Mouse (Mus musculus) ES-Bruce4 (cell line): Measurements from ENCODE around the gene Ncan. TPM values are rescaled to one million over a fixed set of nuclear protein-coding genes. Genes with fewer than 3 reads are reported as not detected.

Source experiments
- H3K27ac ChIP-seq: 2 replicates; pipeline ENCODE4 v1.5.1; 2012; ENCODE audit warnings: low read length, inconsistent platforms; ENCODE audit not compliant: insufficient read depth
- H3K27me3 ChIP-seq: 2 replicates; pipeline ENCODE4 v1.6.1; 2012; ENCODE audit warnings: mild to moderate bottlenecking, low read length, inconsistent platforms; ENCODE audit not compliant: control insufficient read depth, poor library complexity, insufficient read depth, severe bottlenecking
- H3K36me3 ChIP-seq: 2 replicates; pipeline ENCODE4 v1.6.1; 2012; ENCODE audit warnings: inconsistent platforms, mild to moderate bottlenecking, low read length, moderate library complexity; ENCODE audit not compliant: control insufficient read depth, poor library complexity, insufficient read depth, severe bottlenecking
- H3K4me1 ChIP-seq: one replicate; pipeline ENCODE4 v1.8.1; 2011; ENCODE audit warnings: low read length; ENCODE audit not compliant: control insufficient read depth, insufficient read depth
- H3K4me3 ChIP-seq: 2 replicates; pipeline ENCODE4 v1.5.1; 2011; ENCODE audit warnings: low read depth, mild to moderate bottlenecking, low read length
- H3K9ac ChIP-seq: 2 replicates; pipeline ENCODE4 v1.6.1; 2012; ENCODE audit warnings: low read depth, mild to moderate bottlenecking, inconsistent platforms; ENCODE audit not compliant: poor library complexity, severe bottlenecking
- H3K9me3 ChIP-seq: replicated peaks from 2 replicates; pipeline ENCODE4 v1.6.1; 2012; ENCODE audit warnings: mild to moderate bottlenecking, low read length, inconsistent platforms; ENCODE audit not compliant: control insufficient read depth, poor library complexity, insufficient read depth, severe bottlenecking
- CTCF ChIP-seq: IDR thresholded peaks from one replicate; pipeline ENCODE4 v1.8.1; 2011; ENCODE audit warnings: low read depth, low read length
- EP300 ChIP-seq: IDR thresholded peaks from 2 replicates; pipeline ENCODE4 v1.6.1; 2011; ENCODE audit warnings: low read depth, low read length; ENCODE audit not compliant: insufficient read depth
- POLR2A ChIP-seq: IDR thresholded peaks from one replicate; pipeline ENCODE4 v1.8.1; 2011; ENCODE audit warnings: low read length; ENCODE audit not compliant: insufficient read depth
- polyA plus RNA-seq: library from polyadenylated mRNA; stranded (reverse); fragments of >200 nt; gene quantifications from 2 replicates; pipeline ENCODE4 v1.2.4, GENCODE M21; 2011; ENCODE audit warnings: low read depth; ENCODE audit not compliant: missing spikeins, insufficient read depth, insufficient read length

Gene Ncan
- polyA plus RNA-seq, 1 experiment: 1.4 TPM

GRCm38 (mm10) chr8:70118726-70119700 lies 1.7 kb downstream of the Ncan start:
- Histone ChIP-seq H3K4me3 (no peak overlapping the region), H3K9ac (no peak overlapping the region), H3K9me3 (no peaks in the 10 kb centered on the region), H3K4me1 (no peaks in the 10 kb centered on the region), H3K27me3 (peaks cover 2% of the 10 kb centered on the region; the same call in 1 of the 2 replicates), H3K36me3 (no peaks in the 10 kb centered on the region), H3K27ac (no peak overlapping the region)
- TF ChIP-seq CTCF (no peak), EP300 (no peak), POLR2A (no peak)

- H3K9me3 ChIP-seq: no peaks in the 10 kb centered on the region
- no peaks in the 10 kb centered on the region for H3K36me3 ChIP-seq
- peaks cover 6% of the 10 kb centered on the region; the same call in 1 of the 2 replicates for H3K27me3 ChIP-seq
- H3K4me1 ChIP-seq: no peaks in the 10 kb centered on the region
- no peak overlapping the region for H3K27ac ChIP-seq
- no peak overlapping the region for H3K9ac ChIP-seq
- TF ChIP-seq EP300: no peak
- TF ChIP-seq CTCF: no peak
- no peak overlapping the region for H3K4me3 ChIP-seq
These were observed 3.1 kb downstream of the Ncan start for GRCm38 (mm10) chr8:70117611-70118010.

GRCm38 (mm10) chr8:70114892-70115291 lies 5.8 kb downstream of the Ncan start:
- H3K27ac ChIP-seq: no peak overlapping the region
- no peaks in the 10 kb centered on the region for H3K4me1 ChIP-seq
- peaks cover 6% of the 10 kb centered on the region; the same call in 1 of the 2 replicates for H3K27me3 ChIP-seq
- H3K9ac ChIP-seq: no peak overlapping the region
- no peaks in the 10 kb centered on the region for H3K36me3 ChIP-seq
- H3K9me3 ChIP-seq: no peaks in the 10 kb centered on the region
- H3K4me3 ChIP-seq: no peak overlapping the region
- TF ChIP-seq POLR2A (no peak), CTCF (no peak), EP300 (no peak)

GRCm38 (mm10) chr8:70114488-70114887 lies 6.2 kb downstream of the Ncan start:
- Histone ChIP-seq H3K4me1 (no peaks in the 10 kb centered on the region), H3K27ac (no peak overlapping the region), H3K27me3 (peaks cover 6% of the 10 kb centered on the region; the same call in 1 of the 2 replicates), H3K9me3 (no peaks in the 10 kb centered on the region), H3K4me3 (no peak overlapping the region), H3K9ac (no peak overlapping the region), H3K36me3 (no peaks in the 10 kb centered on the region)
- no peak for TF ChIP-seq POLR2A
- no peak for TF ChIP-seq CTCF
- no peak for TF ChIP-seq EP300

GRCm38 (mm10) chr8:70112401-70113016 lies 8.2 kb downstream of the Ncan start:
- TF ChIP-seq POLR2A (no peak), EP300 (no peak), CTCF (no peak)
- Histone ChIP-seq H3K9ac (no peak overlapping the region), H3K36me3 (no peaks in the 10 kb centered on the region), H3K4me3 (peak overlapping the region; percentile 18), H3K9me3 (no peaks in the 10 kb centered on the region), H3K27me3 (0 out of 2 replicates have a peak, but pooled peaks cover 3% of the 10 kb centered on the region), H3K27ac (no peak overlapping the region), H3K4me1 (no peaks in the 10 kb centered on the region)
